Mouse (Mus musculus): ENCODE results near the gene Pnmal2.

DNA sequence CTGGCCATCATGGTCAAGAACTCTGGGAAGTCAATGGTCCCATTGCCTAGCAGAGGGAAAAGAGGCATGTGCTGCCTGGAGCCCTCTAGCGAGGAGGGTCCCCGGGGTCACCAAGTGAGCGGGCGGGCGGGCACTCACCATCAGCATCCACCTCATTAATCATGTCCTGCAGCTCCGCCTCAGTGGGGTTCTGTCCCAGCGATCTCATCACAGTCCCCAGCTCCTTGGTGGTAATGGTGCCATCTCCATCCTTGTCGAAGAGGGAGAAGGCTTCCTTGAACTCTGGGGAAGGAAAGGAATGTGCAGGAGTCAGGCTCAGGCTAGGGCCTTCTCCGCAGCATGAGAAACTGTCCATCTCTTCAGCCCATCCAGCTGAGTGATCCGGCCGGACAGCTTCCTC, 27.0 kb upstream of the Pnmal2 start:
- TF ChIP-seq POLR2A (IDR thresholded peaks at IDR 0.05; ENCODE audit: borderline replicate concordance, extremely low read depth, low read depth, low read length) (no peak), CTCF (IDR thresholded peaks at IDR 0.05; ENCODE audit: insufficient read depth, low read length) (no peak)

All from lung, adult 2 months (tissue).